Mouse (Mus musculus) brain, embryonic 14.5 days (tissue): ENCODE results near the gene Endod1.

Source experiments
- CTCF ChIP-seq: fragments of 200-500 bp; IDR thresholded peaks from 2 replicates; pipeline ENCODE4 v1.5.1; 2012; ENCODE audit warnings: inconsistent platforms, mild to moderate bottlenecking, moderate library complexity, borderline replicate concordance; ENCODE audit not compliant: insufficient read depth, insufficient read length; ENCODE audit errors: extremely low read depth
- POLR2A ChIP-seq: fragments of 200-500 bp; IDR thresholded peaks from 2 replicates; pipeline ENCODE4 v1.6.1; 2012; ENCODE audit warnings: mild to moderate bottlenecking, inconsistent platforms, borderline replicate concordance; ENCODE audit not compliant: poor library complexity, insufficient read depth, insufficient read length, severe bottlenecking; ENCODE audit errors: extremely low read depth

GRCm38 (mm10) chr9:14363540-14363939 lies 17.8 kb downstream of the Endod1 start:
- TF ChIP-seq CTCF (no peak), POLR2A (no peak)
